Mouse (Mus musculus) myocyte (in vitro differentiated cells): ENCODE results near the gene Ctnnal1. TPM values are rescaled to one million over a fixed set of nuclear protein-coding genes. Genes with fewer than 3 reads are reported as not detected.

Experiments
- H3K27me3 ChIP-seq: one replicate; pipeline ENCODE4 v1.6.1; 2011; ENCODE audit not compliant: control insufficient read depth, insufficient read depth, insufficient read length
- H3K36me3 ChIP-seq: one replicate; pipeline ENCODE4 v1.6.1; 2011; ENCODE audit not compliant: control insufficient read depth, insufficient read depth
- H3K4me2 ChIP-seq: one replicate; pipeline ENCODE4 v1.6.1; 2011; ENCODE audit warnings: low read depth, control low read depth
- H3K4me3 ChIP-seq: one replicate; pipeline ENCODE4 v1.5.1; 2011; ENCODE audit warnings: mild to moderate bottlenecking, control low read depth, moderate library complexity
- H3K79me2 ChIP-seq: one replicate; pipeline ENCODE4 v1.6.1; 2011; ENCODE audit not compliant: control insufficient read depth, insufficient read depth
- H3ac ChIP-seq: one replicate; pipeline ENCODE4 v1.6.1; 2011; ENCODE audit not compliant: control insufficient read depth, insufficient read length
- CEBPB ChIP-seq: IDR thresholded peaks from 2 replicates; pipeline ENCODE4 v1.6.1; 2011; ENCODE audit warnings: mild to moderate bottlenecking, moderate library complexity; ENCODE audit not compliant: poor library complexity, insufficient read depth, severe bottlenecking
- E2F4 ChIP-seq: IDR thresholded peaks from one replicate; pipeline ENCODE4 v1.6.1; 2011; ENCODE audit warnings: mild to moderate bottlenecking, control low read depth, moderate library complexity; ENCODE audit not compliant: insufficient read depth
- MAX ChIP-seq: IDR thresholded peaks from one replicate; pipeline ENCODE4 v1.6.1; 2011; ENCODE audit warnings: low read depth, mild to moderate bottlenecking, control low read depth
- MYOD1 ChIP-seq, 3 experiments: IDR thresholded peaks; one replicate each; pipeline ENCODE4 v1.6.1; 2011; ENCODE audit warnings: control low read depth in 2 of 3, low read depth in 2 of 3, mild to moderate bottlenecking in 2 of 3, moderate library complexity in 1 of 3; ENCODE audit not compliant: insufficient read length in 2 of 3, control insufficient read depth in 1 of 3
- MYOG ChIP-seq, 3 experiments: IDR thresholded peaks; one replicate each; pipeline ENCODE4 v1.6.1; 2011; ENCODE audit warnings: control low read depth in 2 of 3, low read depth in 2 of 3, mild to moderate bottlenecking in 2 of 3; ENCODE audit not compliant: insufficient read length in 2 of 3, control insufficient read depth in 1 of 3, insufficient read depth in 1 of 3
- POLR2A ChIP-seq: IDR thresholded peaks from one replicate; pipeline ENCODE4 v1.6.1; 2011; ENCODE audit warnings: low read depth, mild to moderate bottlenecking, control low read depth, moderate library complexity; ENCODE audit not compliant: insufficient read length
- POLR2AphosphoS2 ChIP-seq: IDR thresholded peaks from one replicate; pipeline ENCODE4 v1.6.1; 2011; ENCODE audit warnings: low read depth, control low read depth; ENCODE audit not compliant: insufficient read length
- REST ChIP-seq: IDR thresholded peaks from one replicate; pipeline ENCODE4 v1.6.1; 2011; ENCODE audit warnings: mild to moderate bottlenecking, control low read depth, moderate library complexity; ENCODE audit not compliant: insufficient read depth, insufficient read length
- SRF ChIP-seq: IDR thresholded peaks from one replicate; pipeline ENCODE4 v1.6.1; 2011; ENCODE audit warnings: low read depth; ENCODE audit not compliant: control insufficient read depth, insufficient read length
- TCF12 ChIP-seq: IDR thresholded peaks from one replicate; pipeline ENCODE4 v1.6.1; 2011; ENCODE audit warnings: mild to moderate bottlenecking, control low read depth; ENCODE audit not compliant: poor library complexity, insufficient read depth, severe bottlenecking
- TCF3 ChIP-seq: IDR thresholded peaks from one replicate; pipeline ENCODE4 v1.6.1; 2011; ENCODE audit warnings: low read depth, control low read depth; ENCODE audit not compliant: insufficient read length
- USF1 ChIP-seq: IDR thresholded peaks from one replicate; pipeline ENCODE4 v1.6.1; 2011; ENCODE audit warnings: low read depth, mild to moderate bottlenecking, control low read depth, moderate library complexity
- polyA plus RNA-seq: library from polyadenylated mRNA; unstranded; fragments of >200 nt; fragmentation: generic; extraction: Trizol; gene quantifications from one replicate; pipeline ENCODE4 v1.2.1, GENCODE M21; 2012; ENCODE audit warnings: missing spikeins

The Ctnnal1 gene
- polyA plus RNA-seq, 1 experiment = 4.3 TPM

DNA sequence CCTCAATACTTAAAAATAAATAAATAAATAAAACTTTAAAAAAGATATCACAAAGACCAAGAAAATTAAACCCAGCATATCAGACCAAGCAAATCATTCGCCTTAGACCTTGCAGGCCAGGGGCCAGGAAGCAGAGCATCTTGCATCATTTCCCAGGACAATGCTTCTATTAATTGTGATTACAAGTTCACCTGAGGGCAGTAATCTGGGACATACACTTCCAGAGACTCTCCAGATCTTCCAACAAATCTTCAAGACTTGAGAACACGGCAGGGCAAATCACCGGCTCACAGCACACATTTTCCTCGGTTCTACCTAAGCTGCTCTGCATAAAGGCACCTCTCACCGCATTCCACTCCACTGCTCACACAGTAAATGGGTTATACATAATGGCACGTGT, 16.9 kb downstream of the Ctnnal1 start:
- Histone ChIP-seq H3K79me2 (no peaks in the 10 kb centered on the region), H3K4me3 (no peak overlapping the region), H3K4me2 (no peak overlapping the region), H3K36me3 (no peaks in the 10 kb centered on the region), H3ac (no peak overlapping the region), H3K27me3 (no peaks in the 10 kb centered on the region)
- TF ChIP-seq MYOD1 (IDR thresholded peaks at IDR 0.05; ENCODE audit: control insufficient read depth in 1 of 3, insufficient read length in 2 of 3, low read depth in 2 of 3) (no peak), USF1 (no peak), TCF12 (no peak), TCF3 (no peak), E2F4 (no peak), CEBPB (no peak), SRF (no peak), MYOG (IDR thresholded peaks at IDR 0.05; ENCODE audit: control insufficient read depth in 1 of 3, insufficient read depth in 1 of 3, insufficient read length in 2 of 3, low read depth in 2 of 3) (no peak), POLR2A (no peak), POLR2AphosphoS2 (no peak)

DNA sequence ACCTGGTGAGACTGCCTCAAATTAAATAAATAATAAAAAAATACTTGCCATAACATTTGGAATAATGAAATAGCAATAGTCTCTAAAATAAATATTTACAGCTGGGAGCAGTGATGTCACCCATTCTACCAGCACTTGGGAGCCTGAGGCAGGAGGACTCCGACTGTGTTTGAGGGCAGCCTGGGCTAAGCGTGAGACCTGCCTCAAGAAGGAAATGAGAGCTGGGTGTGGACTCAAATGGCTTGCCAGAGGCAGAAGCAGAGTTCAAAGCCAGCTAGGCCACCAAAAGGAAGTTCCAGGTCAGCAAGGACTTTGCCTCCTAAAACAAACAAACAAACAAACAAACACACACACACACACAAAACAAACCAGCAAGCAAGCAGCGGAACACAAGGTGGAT, 17.6 kb downstream of the Ctnnal1 start:
- Histone ChIP-seq H3K4me3 (no peak overlapping the region), H3K4me2 (no peak overlapping the region)

DNA sequence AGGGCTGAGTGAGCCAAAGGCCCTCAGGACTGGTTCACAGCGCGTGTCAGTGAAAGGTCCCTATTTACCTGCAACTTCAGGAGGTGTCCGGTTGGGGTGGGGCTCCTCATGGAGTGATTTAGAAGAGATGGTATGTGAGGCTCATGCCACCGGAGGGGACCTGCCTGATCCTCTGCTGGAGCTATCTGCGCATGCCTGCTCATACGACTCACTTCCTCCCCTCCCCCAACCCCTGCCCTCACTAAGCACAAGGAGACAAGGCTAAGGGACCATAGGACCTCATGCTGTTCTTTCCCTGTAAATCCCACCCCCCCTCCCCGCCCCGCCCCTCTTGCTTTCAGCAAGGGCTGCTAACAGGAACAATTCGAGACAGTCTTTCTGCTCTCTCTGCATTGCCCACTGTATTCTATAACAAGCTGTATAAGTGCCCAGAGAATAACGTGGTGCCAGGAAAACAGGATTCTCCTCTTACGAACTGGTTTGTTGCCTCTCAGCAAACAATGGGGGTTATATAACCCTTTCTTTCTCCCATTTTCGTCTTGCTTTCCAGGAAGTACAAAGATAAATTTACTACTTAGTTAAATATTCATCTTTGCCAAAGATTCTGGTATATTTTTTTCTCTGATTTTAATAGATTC, 19.0 kb downstream of the Ctnnal1 start:
- H3K36me3 ChIP-seq = no peaks in the 10 kb centered on the region
- H3K79me2 ChIP-seq = no peaks in the 10 kb centered on the region
- H3K4me2 ChIP-seq = no peak overlapping the region
- no peak overlapping the region for H3ac ChIP-seq
- TF ChIP-seq USF1 = no peak
- no peak for TF ChIP-seq MAX
- TF ChIP-seq E2F4 = no peak
- no peak for TF ChIP-seq TCF12
- no peak for TF ChIP-seq REST
- no peak for TF ChIP-seq SRF
- TF ChIP-seq MYOG (IDR thresholded peaks at IDR 0.05; ENCODE audit: control insufficient read depth in 1 of 3, insufficient read depth in 1 of 3, insufficient read length in 2 of 3, low read depth in 2 of 3) = no peak
- TF ChIP-seq POLR2AphosphoS2 = no peak
- TF ChIP-seq MYOD1 (IDR thresholded peaks at IDR 0.05; ENCODE audit: control insufficient read depth in 1 of 3, insufficient read length in 2 of 3, low read depth in 2 of 3) = no peak
- no peak for TF ChIP-seq POLR2A
- TF ChIP-seq CEBPB = no peak
- H3K27me3 ChIP-seq = no peaks in the 10 kb centered on the region
- no peak overlapping the region for H3K4me3 ChIP-seq

More for the DNA sequence above, 17.6 kb downstream of the Ctnnal1 start:
- H3K36me3 ChIP-seq = no peaks in the 10 kb centered on the region
- H3ac ChIP-seq = no peak overlapping the region
- no peaks in the 10 kb centered on the region for H3K79me2 ChIP-seq
- TF ChIP-seq POLR2AphosphoS2 (no peak), SRF (no peak), TCF3 (no peak), MAX (no peak), MYOD1 (IDR thresholded peaks at IDR 0.05; ENCODE audit: control insufficient read depth in 1 of 3, insufficient read length in 2 of 3, low read depth in 2 of 3) (no peak), TCF12 (no peak), POLR2A (no peak), CEBPB (no peak)
- H3K27me3 ChIP-seq = no peaks in the 10 kb centered on the region

DNA sequence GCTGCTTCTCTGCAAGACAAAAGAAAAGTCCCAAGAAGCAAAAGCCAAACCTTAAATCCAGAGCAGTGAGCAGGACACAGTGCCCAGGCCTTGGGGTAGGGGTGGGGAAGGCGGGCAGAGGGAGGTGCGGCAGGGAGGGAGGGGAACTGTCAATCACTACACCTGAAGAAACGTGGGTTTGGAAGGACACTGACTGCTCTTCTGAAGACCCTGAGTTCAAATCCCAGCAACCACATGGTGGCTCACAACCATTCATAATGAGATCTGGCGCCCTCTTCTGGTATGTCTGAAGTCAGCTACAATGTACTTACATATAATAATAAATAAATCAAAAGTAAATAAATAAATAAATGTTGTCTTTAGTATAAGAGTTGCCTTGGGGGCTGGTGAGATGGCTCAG, 20.1 kb downstream of the Ctnnal1 start:
- Histone ChIP-seq H3ac (no peak overlapping the region), H3K4me2 (no peak overlapping the region), H3K27me3 (no peaks in the 10 kb centered on the region), H3K79me2 (no peaks in the 10 kb centered on the region), H3K36me3 (no peaks in the 10 kb centered on the region), H3K4me3 (no peak overlapping the region)
- no peak for TF ChIP-seq MYOG (IDR thresholded peaks at IDR 0.05; ENCODE audit: control insufficient read depth in 1 of 3, insufficient read depth in 1 of 3, insufficient read length in 2 of 3, low read depth in 2 of 3)
- no peak for TF ChIP-seq CEBPB
- no peak for TF ChIP-seq E2F4
- TF ChIP-seq MYOD1 (IDR thresholded peaks at IDR 0.05; ENCODE audit: control insufficient read depth in 1 of 3, insufficient read length in 2 of 3, low read depth in 2 of 3) = no peak
- TF ChIP-seq TCF12 = no peak
- TF ChIP-seq POLR2AphosphoS2 = no peak
- TF ChIP-seq POLR2A = no peak
- no peak for TF ChIP-seq SRF
- TF ChIP-seq TCF3 = no peak
- no peak for TF ChIP-seq REST
- TF ChIP-seq MAX = no peak
- TF ChIP-seq USF1 = no peak

DNA sequence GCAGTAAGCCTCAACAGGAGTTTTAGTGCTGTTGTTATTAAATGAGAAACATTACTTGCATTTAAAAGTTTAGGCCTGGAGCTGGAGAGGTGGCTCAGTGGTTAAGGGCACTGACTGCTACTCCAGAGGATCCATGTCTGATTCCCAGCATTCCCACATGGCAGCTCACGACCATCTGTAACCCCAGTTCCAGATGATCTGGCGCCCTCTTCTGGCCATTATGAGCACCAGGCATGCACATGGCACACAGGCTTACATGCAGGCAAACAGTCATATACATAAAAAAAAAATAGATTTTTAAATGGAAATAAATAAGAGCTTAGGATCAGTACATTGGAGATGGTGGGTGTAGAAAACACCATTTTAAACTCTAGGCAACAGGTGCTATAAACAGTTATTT, 21.0 kb downstream of the Ctnnal1 start:
- Histone ChIP-seq H3K4me2 (no peak overlapping the region), H3K36me3 (no peaks in the 10 kb centered on the region), H3K4me3 (no peak overlapping the region), H3K79me2 (no peaks in the 10 kb centered on the region), H3K27me3 (no peaks in the 10 kb centered on the region), H3ac (no peak overlapping the region)
- TF ChIP-seq POLR2A = no peak
- TF ChIP-seq CEBPB = no peak
- TF ChIP-seq E2F4 = no peak
- no peak for TF ChIP-seq USF1
- no peak for TF ChIP-seq POLR2AphosphoS2
- TF ChIP-seq SRF = no peak
- no peak for TF ChIP-seq REST
- TF ChIP-seq MYOD1 (IDR thresholded peaks at IDR 0.05; ENCODE audit: control insufficient read depth in 1 of 3, insufficient read length in 2 of 3, low read depth in 2 of 3) = no peak
- TF ChIP-seq TCF12 = no peak
- TF ChIP-seq MYOG (IDR thresholded peaks at IDR 0.05; ENCODE audit: control insufficient read depth in 1 of 3, insufficient read depth in 1 of 3, insufficient read length in 2 of 3, low read depth in 2 of 3) = no peak
- no peak for TF ChIP-seq MAX
